Mouse (Mus musculus) forebrain, embryonic 14.5 days (tissue): ENCODE measurements around the gene Btg3. TPM values are rescaled to one million over a fixed set of nuclear protein-coding genes. Genes with fewer than 3 reads are reported as not detected.

ENCODE experiments used
- ATAC-seq: fragments of 200-750 bp; cut with Nextera tagmentation; 2 replicates; pipeline ENCODE4 v1.8.0; 2017; ENCODE audit warnings: mild to moderate bottlenecking, moderate library complexity
- DNase-seq: peaks from one replicate; pipeline ENCODE4 v3.0.0-alpha.2; 2015; ENCODE audit warnings: low spot score
- H3K27ac ChIP-seq: fragments of 300-500 bp; sonication (generic); 2 replicates; pipeline ENCODE4 v1.5.1; 2014; ENCODE audit warnings: low read depth, mild to moderate bottlenecking, control low read depth, low read length, moderate library complexity
- H3K27me3 ChIP-seq: fragments of 300-500 bp; sonication (generic); replicated peaks from 2 replicates; pipeline ENCODE4 v1.6.1; 2014; ENCODE audit warnings: low read length, control low read depth, mixed read lengths; ENCODE audit not compliant: control insufficient read depth, insufficient read depth
- H3K36me3 ChIP-seq: fragments of 300-500 bp; sonication (generic); 2 replicates; pipeline ENCODE4 v1.6.1; 2014; ENCODE audit warnings: low read length, control low read depth; ENCODE audit not compliant: control insufficient read depth, insufficient read depth
- H3K4me1 ChIP-seq: fragments of 300-500 bp; sonication (generic); 2 replicates; pipeline ENCODE4 v1.6.1; 2014; ENCODE audit warnings: antibody characterized with exemption, low read length, control low read depth; ENCODE audit not compliant: control insufficient read depth, insufficient read depth
- H3K4me2 ChIP-seq: fragments of 300-500 bp; sonication (generic); 2 replicates; pipeline ENCODE4 v1.6.1; 2014; ENCODE audit warnings: mild to moderate bottlenecking, control low read depth, low read length
- H3K4me3 ChIP-seq: fragments of 300-500 bp; sonication (generic); 2 replicates; pipeline ENCODE4 v1.5.1; 2014; ENCODE audit warnings: low read depth, low read length, control low read depth
- H3K9ac ChIP-seq: fragments of 300-500 bp; sonication (generic); 2 replicates; pipeline ENCODE4 v1.6.1; 2014; ENCODE audit warnings: mild to moderate bottlenecking, low read length, control low read depth, moderate library complexity
- H3K9me3 ChIP-seq: fragments of 300-500 bp; sonication (generic); replicated peaks from 2 replicates; pipeline ENCODE4 v1.6.1; 2016; ENCODE audit warnings: low read length, control low read depth, mixed read lengths; ENCODE audit not compliant: control insufficient read depth
- WGBS: fragments of 180-500 bp; shearing (Covaris S2); extraction: QIAGEN DNeasy Blood & Tissue Kit; methylation state at CpG from one replicate; pipeline ENCODE4 v1.1.7; 2014; 5-methylcytosine and 5-hydroxymethylcytosine counted together
- polyA plus RNA-seq: library from polyadenylated mRNA; unstranded; fragments of >200 nt; fragmentation: Nextera tagmentation; extraction: Ambion mirVana; gene quantifications from 2 replicates; pipeline ENCODE4 v1.2.1, GENCODE M21; 2014

Gene Btg3
- polyA plus RNA-seq, 1 experiment from 2014 or later = 22.5 TPM

- Histone ChIP-seq H3K36me3 (no peaks in the 10 kb centered on the region), H3K9me3 (no peaks in the 10 kb centered on the region), H3K4me1 (no peaks in the 10 kb centered on the region), H3K27me3 (no peaks in the 10 kb centered on the region), H3K27ac (no peak overlapping the region), H3K4me2 (no peak overlapping the region), H3K4me3 (no peak overlapping the region), H3K9ac (no peak overlapping the region)
- ATAC-seq = no peak
- WGBS = 75% methylated on average over 9 of the region's 9 CpGs
- no peak for DNase-seq
These were observed 80.9 kb downstream of the Btg3 start for GRCm38 (mm10) chr16:78296114-78296513.

- ATAC-seq (no peak), DNase-seq (no peak)
- no peak overlapping the region for H3K4me2 ChIP-seq
- H3K36me3 ChIP-seq = no peaks in the 10 kb centered on the region
- 60% methylated on average over 4 of the region's 4 CpGs for WGBS
- no peak overlapping the region for H3K4me3 ChIP-seq
- H3K9me3 ChIP-seq = no peaks in the 10 kb centered on the region
- H3K9ac ChIP-seq = no peak overlapping the region
- H3K4me1 ChIP-seq = no peaks in the 10 kb centered on the region
- H3K27ac ChIP-seq = no peak overlapping the region
- no peaks in the 10 kb centered on the region for H3K27me3 ChIP-seq
These were observed 81.4 kb downstream of the Btg3 start for GRCm38 (mm10) chr16:78295601-78296000.

GRCm38 (mm10) chr16:78294606-78295275, 82.3 kb downstream of the Btg3 start:
- Histone ChIP-seq H3K27ac (no peak overlapping the region), H3K9ac (no peak overlapping the region), H3K36me3 (no peaks in the 10 kb centered on the region), H3K27me3 (no peaks in the 10 kb centered on the region), H3K9me3 (no peaks in the 10 kb centered on the region), H3K4me3 (no peak overlapping the region), H3K4me2 (no peak overlapping the region), H3K4me1 (no peaks in the 10 kb centered on the region)
- ATAC-seq = no peak
- WGBS = 50% methylated on average over 5 of the region's 5 CpGs
- DNase-seq = no peak

DNA sequence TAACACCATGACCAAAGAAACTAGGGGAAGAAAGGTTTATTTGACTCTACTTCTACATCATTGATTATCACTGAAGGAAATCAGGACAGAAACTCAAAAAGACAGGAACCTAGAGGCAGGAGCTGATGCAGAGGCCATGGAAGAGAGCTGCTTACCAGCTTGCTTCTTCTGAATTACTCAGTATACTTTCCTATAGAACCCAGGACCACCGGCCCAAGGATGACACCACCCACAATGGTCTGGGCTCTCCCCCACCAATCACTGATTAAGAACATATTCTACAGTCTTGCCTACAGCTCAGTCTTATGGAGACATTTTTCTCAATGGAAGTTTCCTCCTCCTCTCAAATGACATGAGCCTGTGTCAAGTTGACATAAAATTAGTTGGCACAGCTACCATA, 82.9 kb downstream of the Btg3 start:
- H3K4me2 ChIP-seq = no peak overlapping the region
- no peaks in the 10 kb centered on the region for H3K27me3 ChIP-seq
- ATAC-seq = no peak
- DNase-seq = no peak
- H3K36me3 ChIP-seq = no peaks in the 10 kb centered on the region
- no peak overlapping the region for H3K27ac ChIP-seq
- H3K9ac ChIP-seq = no peak overlapping the region
- no peaks in the 10 kb centered on the region for H3K9me3 ChIP-seq
- H3K4me1 ChIP-seq = no peaks in the 10 kb centered on the region
- H3K4me3 ChIP-seq = no peak overlapping the region
- 88% methylated on average over 1 of the region's 1 CpGs for WGBS

DNA sequence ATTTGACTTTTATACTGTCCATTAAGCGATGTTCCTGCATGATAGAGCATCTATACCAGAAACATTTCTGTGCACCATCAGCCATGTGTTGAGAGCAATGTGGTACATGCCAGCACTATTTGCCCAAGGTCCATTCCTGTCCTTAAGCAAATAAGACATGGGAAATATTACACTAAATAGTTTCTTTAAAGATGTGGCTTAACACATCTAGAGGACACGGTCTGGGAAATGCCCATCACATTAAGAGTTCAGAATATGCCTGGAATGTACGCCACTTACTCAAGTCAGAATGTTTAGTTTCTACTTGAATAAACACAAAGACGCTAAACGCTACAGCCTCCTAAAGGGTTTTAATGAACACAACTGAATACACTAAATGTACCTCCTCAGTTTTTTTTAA, 93.8 kb downstream of the Btg3 start:
- H3K36me3 ChIP-seq = no peaks in the 10 kb centered on the region
- no peaks in the 10 kb centered on the region for H3K9me3 ChIP-seq
- H3K4me2 ChIP-seq = no peak overlapping the region
- no peak overlapping the region for H3K4me3 ChIP-seq
- DNase-seq = no peak
- H3K9ac ChIP-seq = no peak overlapping the region
- H3K4me1 ChIP-seq = no peaks in the 10 kb centered on the region
- no peak for ATAC-seq
- no peak overlapping the region for H3K27ac ChIP-seq
- H3K27me3 ChIP-seq = no peaks in the 10 kb centered on the region
- 69% methylated on average over 5 of the region's 5 CpGs for WGBS

Other genes with a start within 250 kb of the Btg3 start
- gene Cxadr, start 75.7 kb downstream of the Btg3 start, polyA plus RNA-seq = 105 and 122 TPM in 2 replicates
- 7.3 and 9.8 TPM in 2 replicates for gene D16Ertd472e, start 199.5 kb upstream of the Btg3 start, polyA plus RNA-seq